Mouse (Mus musculus) limb, embryonic 14.5 days (tissue): ENCODE measurements around the gene Fut9. TPM values are rescaled to one million over a fixed set of nuclear protein-coding genes. Genes with fewer than 3 reads are reported as not detected.

Source experiments
- ATAC-seq: fragments of 200-750 bp; cut with Nextera tagmentation; 2 replicates; pipeline ENCODE4 v1.8.0; 2017; ENCODE audit warnings: low read depth, moderate number of reproducible peaks, moderate TSS enrichment; ENCODE audit not compliant: low FRiP score
- DNase-seq: peaks from one replicate; pipeline ENCODE4 v3.0.0-alpha.2; 2015; ENCODE audit warnings: low spot score
- H3K27ac ChIP-seq: fragments of 300-500 bp; sonication (generic); replicated peaks from 2 replicates; pipeline ENCODE4 v1.5.1; 2014; ENCODE audit warnings: low read depth, mild to moderate bottlenecking, low read length, moderate library complexity, mixed read lengths
- H3K27me3 ChIP-seq: fragments of 300-500 bp; sonication (generic); 2 replicates; pipeline ENCODE4 v1.6.1; 2014; ENCODE audit warnings: low read length, mixed read lengths; ENCODE audit not compliant: control insufficient read depth, insufficient read depth
- H3K36me3 ChIP-seq: fragments of 300-500 bp; sonication (generic); 2 replicates; pipeline ENCODE4 v1.6.1; 2014; ENCODE audit warnings: mild to moderate bottlenecking, low read length, moderate library complexity, mixed read lengths; ENCODE audit not compliant: control insufficient read depth, insufficient read depth
- H3K4me1 ChIP-seq: fragments of 300-500 bp; sonication (generic); 2 replicates; pipeline ENCODE4 v1.6.1; 2014; ENCODE audit warnings: antibody characterized with exemption, low read length, mixed read lengths; ENCODE audit not compliant: control insufficient read depth, insufficient read depth
- H3K4me2 ChIP-seq: fragments of 300-500 bp; sonication (generic); replicated peaks from 2 replicates; pipeline ENCODE4 v1.6.1; 2014; ENCODE audit warnings: low read depth, mild to moderate bottlenecking, low read length, moderate library complexity; ENCODE audit not compliant: severe bottlenecking
- H3K4me3 ChIP-seq: fragments of 300-500 bp; sonication (generic); replicated peaks from 2 replicates; pipeline ENCODE4 v1.5.1; 2014; ENCODE audit warnings: low read length
- H3K9ac ChIP-seq: fragments of 300-500 bp; sonication (generic); 2 replicates; pipeline ENCODE4 v1.6.1; 2014; ENCODE audit warnings: mild to moderate bottlenecking, low read depth, low read length, moderate library complexity; ENCODE audit not compliant: severe bottlenecking
- H3K9me3 ChIP-seq: fragments of 300-500 bp; sonication (generic); 2 replicates; pipeline ENCODE4 v1.6.1; 2016; ENCODE audit warnings: low read length; ENCODE audit not compliant: control insufficient read depth
- POLR2A ChIP-seq: fragments of 200-500 bp; IDR thresholded peaks from 2 replicates; pipeline ENCODE4 v1.8.0; 2012; ENCODE audit warnings: inconsistent platforms, mild to moderate bottlenecking, moderate library complexity, borderline replicate concordance; ENCODE audit not compliant: insufficient read depth, insufficient read length; ENCODE audit errors: extremely low read depth
- WGBS: fragments of 180-500 bp; shearing (Covaris S2); extraction: QIAGEN DNeasy Blood & Tissue Kit; methylation state at CpG from one replicate; pipeline ENCODE4 v1.1.7; 2014; 5-methylcytosine and 5-hydroxymethylcytosine counted together
- polyA plus RNA-seq, 2 experiments: library from polyadenylated mRNA; depleted of rRNA in 1 of 2; stranded (reverse) in 1 of 2; unstranded in 1 of 2; fragments of >200 nt; fragmentation: Nextera tagmentation in 1 of 2; extraction: Ambion mirVana in 1 of 2; gene quantifications; 2 replicates each; pipeline versions ENCODE4 v1.2.1 to v1.2.3; 2012 to 2014

Fut9 gene
- 0.10 and 0.14 TPM in 2 replicates for polyA plus RNA-seq (2012; rRNA removed)
- 0.19 and 0.36 TPM in 2 replicates for polyA plus RNA-seq (2014; fragmentation: Nextera tagmentation; extraction: Ambion mirVana)

DNA sequence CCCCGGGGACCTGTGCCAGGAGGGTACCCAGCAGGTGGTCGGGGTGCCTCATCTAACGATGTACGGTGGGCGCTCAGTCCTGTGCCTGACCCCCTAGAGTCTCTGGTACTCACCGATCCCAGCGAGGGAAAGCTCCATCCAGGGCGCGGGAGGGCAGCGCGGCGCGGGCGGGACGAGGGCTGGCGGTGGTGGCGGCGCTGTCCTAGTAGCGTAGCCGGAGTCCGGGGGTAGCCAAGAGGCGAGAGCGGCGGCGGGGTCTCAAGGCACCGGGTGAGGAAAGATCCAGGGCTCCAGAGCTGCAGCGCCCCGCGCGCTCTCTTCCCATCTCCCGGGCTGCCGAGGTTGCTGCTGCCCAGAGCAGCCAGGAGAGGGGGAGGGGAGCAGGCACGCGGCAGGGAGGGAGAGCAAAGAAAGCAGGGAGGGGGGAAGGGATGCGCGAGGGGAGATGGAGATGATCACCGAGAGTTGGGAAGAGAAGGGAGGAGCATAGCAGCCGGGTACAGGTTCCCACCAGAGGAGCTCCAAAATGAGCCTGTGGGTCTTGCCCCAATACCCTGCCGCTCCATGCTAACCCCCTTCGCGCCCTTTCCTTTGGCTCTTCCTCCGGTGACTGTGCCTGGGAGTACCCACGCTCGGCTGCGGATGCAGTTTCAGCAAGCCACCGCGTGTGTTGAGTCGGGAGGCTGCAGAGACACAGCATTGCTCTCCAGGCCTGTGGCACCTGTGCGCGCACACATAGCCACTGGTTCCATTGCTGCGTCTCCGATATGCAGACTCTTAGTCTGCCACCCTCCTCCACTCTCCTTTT, at the start of gene Fut9:
Gene Fut9 (minus strand): TSS at position 769 of the 808 bp plus-strand sequence.
- Histone ChIP-seq H3K9ac (peak within 1 kb of the TSS; percentile 57), H3K27ac (no peak within 1 kb of the TSS), H3K4me3 (peak within 1 kb of the TSS; percentile 48), H3K27me3 (peaks cover 16% of the 10 kb centered on the region; the same call in 1 of the 2 replicates), H3K9me3 (no peaks in the 10 kb centered on the region), H3K36me3 (no peaks in the 10 kb centered on the region), H3K4me1 (0 out of 2 replicates have a peak, but pooled peaks cover 2% of the 10 kb centered on the region), H3K4me2 (peak within 1 kb of the TSS; percentile 92)
- DNase-seq, result peak; percentile 19
- WGBS, result under 1% methylated on average over 42 of the region's 52 CpGs
- no peak for TF ChIP-seq POLR2A
- peak; percentile 72 for ATAC-seq

GRCm38 (mm10) chr4:25815783-25816182, 15.7 kb upstream of the Fut9 start:
- no peak overlapping the region for H3K4me3 ChIP-seq
- DNase-seq (peak; percentile 4), ATAC-seq (no peak)
- no peak overlapping the region for H3K4me2 ChIP-seq
- no peaks in the 10 kb centered on the region for H3K9me3 ChIP-seq
- no peaks in the 10 kb centered on the region for H3K36me3 ChIP-seq
- no peak overlapping the region for H3K9ac ChIP-seq
- no peak overlapping the region for H3K27ac ChIP-seq
- H3K4me1 ChIP-seq, result no peaks in the 10 kb centered on the region
- WGBS, result 92% methylated on average over 7 of the region's 7 CpGs
- no peak for TF ChIP-seq POLR2A
- H3K27me3 ChIP-seq, result no peaks in the 10 kb centered on the region

DNA sequence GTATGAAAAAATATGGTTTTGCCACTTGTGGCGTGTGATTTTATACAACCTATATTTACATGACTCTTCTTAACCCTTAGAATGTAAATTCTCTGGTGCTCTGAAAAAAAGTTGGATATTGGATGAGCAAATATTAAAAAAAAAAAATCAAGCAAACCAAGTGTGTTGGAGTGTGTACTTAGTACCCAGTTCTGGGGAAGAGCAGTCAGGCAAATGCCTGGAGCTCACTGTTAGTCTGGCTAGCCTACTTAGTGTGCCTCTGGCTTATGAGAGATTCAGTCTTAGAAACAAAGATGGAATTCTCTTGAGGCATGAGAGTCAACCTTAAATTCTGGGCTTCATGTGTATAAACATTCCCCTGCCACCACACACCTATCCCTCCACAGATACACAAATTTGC, 13.3 kb upstream of the Fut9 start:
- DNase-seq, result no peak
- H3K27ac ChIP-seq, result no peak overlapping the region
- H3K9ac ChIP-seq, result no peak overlapping the region
- H3K36me3 ChIP-seq, result no peaks in the 10 kb centered on the region
- no peak for TF ChIP-seq POLR2A
- ATAC-seq, result no peak
- no peaks in the 10 kb centered on the region for H3K4me1 ChIP-seq
- no peak overlapping the region for H3K4me3 ChIP-seq
- 83% methylated on average over 1 of the region's 1 CpGs for WGBS
- H3K9me3 ChIP-seq, result no peaks in the 10 kb centered on the region
- no peak overlapping the region for H3K4me2 ChIP-seq
- H3K27me3 ChIP-seq, result no peaks in the 10 kb centered on the region

- no peak for TF ChIP-seq POLR2A
Measured at GRCm38 (mm10) chr4:25810058-25810457, 10.0 kb upstream of the Fut9 start.

DNA sequence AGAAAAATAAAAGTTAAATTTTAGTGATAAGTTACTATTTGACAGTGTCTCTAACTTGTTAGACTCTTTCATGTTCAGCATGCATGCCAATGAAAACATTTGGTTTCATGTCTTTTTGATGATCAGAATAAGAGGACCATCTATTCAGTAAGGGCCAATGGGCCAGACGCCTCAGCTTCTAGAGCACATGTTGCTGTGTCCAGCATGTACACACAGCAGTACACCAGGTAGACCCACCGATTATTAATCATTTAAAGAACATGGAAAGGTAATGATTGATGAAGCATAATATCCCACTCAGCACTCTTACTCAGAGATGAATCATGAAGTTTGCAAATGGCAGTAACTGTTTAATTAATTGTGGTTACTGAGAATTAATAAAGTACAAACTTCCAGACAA, 1.7 kb upstream of the Fut9 start:
- H3K4me3 ChIP-seq, result no peak overlapping the region
- H3K9ac ChIP-seq, result no peak overlapping the region
- no peak overlapping the region for H3K27ac ChIP-seq
- H3K4me1 ChIP-seq, result 0 out of 2 replicates have a peak, but pooled peaks cover 2% of the 10 kb centered on the region
- ATAC-seq, result no peak
- TF ChIP-seq POLR2A, result no peak
- no peaks in the 10 kb centered on the region for H3K36me3 ChIP-seq
- DNase-seq, result no peak
- 81% methylated on average over 2 of the region's 2 CpGs for WGBS
- H3K4me2 ChIP-seq, result no peak overlapping the region
- peaks cover 16% of the 10 kb centered on the region; the same call in 1 of the 2 replicates for H3K27me3 ChIP-seq
- H3K9me3 ChIP-seq, result no peaks in the 10 kb centered on the region

More at GRCm38 (mm10) chr4:25810058-25810457, 10.0 kb upstream of the Fut9 start:
- H3K9me3 ChIP-seq, result no peaks in the 10 kb centered on the region
- no peak for DNase-seq
- no peaks in the 10 kb centered on the region for H3K4me1 ChIP-seq
- H3K36me3 ChIP-seq, result no peaks in the 10 kb centered on the region
- H3K4me3 ChIP-seq, result no peak overlapping the region
- no peak overlapping the region for H3K27ac ChIP-seq
- H3K27me3 ChIP-seq, result no peaks in the 10 kb centered on the region
- H3K9ac ChIP-seq, result no peak overlapping the region
- WGBS, result 90% methylated on average over 1 of the region's 1 CpGs
- ATAC-seq, result no peak
- no peak overlapping the region for H3K4me2 ChIP-seq
